Mouse (Mus musculus) testis, postnatal 14 days (tissue): ENCODE results near the gene Tas2r114.

Experiments used
- DNase-seq: peaks from one replicate; pipeline ENCODE4 v3.0.0; 2021; ENCODE audit warnings: low spot score

Gene Tas2r114

DNA sequence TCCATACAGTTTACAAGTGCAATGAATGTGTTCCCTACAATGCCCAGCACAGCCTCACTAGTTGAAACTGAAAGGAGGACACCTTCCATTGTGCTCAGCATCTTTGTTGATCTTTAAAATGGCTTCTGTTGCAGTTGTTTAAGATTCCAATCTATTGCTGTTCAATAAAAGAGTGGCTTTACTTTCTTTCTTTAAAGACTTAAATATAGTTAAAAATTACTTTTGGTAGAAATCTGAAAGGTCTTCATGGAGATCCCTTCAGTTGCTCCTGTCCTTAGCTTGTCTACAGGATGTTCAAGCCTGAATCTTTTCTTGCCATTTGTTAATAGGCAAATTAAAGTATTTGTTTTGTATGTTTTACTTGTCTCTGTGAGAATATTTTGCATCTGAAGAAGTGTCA is at the start of gene Tas2r114:
Gene Tas2r114, minus strand, starts transcription at position 101 of the 400 bp plus-strand sequence.
- no peak for DNase-seq

DNA sequence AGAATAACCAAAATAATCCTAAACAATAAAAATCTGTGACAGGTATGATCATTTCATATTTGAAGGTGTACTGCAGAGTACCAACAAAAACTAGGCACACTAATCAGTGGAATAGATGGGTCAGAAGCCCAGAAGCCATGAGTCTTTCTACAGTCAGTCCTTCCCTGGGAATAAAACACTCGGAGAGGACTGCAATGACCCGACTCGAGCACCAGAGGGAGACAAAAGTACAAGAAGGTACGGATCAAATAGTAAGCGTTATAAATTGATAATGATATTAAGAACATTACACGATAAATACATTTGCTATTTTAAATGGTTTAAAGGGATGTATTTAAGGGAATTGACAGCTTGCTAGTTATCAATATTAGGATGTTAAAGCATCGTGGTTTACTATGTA is 22.9 kb upstream of the Tas2r114 start:
- no peak for DNase-seq

DNA sequence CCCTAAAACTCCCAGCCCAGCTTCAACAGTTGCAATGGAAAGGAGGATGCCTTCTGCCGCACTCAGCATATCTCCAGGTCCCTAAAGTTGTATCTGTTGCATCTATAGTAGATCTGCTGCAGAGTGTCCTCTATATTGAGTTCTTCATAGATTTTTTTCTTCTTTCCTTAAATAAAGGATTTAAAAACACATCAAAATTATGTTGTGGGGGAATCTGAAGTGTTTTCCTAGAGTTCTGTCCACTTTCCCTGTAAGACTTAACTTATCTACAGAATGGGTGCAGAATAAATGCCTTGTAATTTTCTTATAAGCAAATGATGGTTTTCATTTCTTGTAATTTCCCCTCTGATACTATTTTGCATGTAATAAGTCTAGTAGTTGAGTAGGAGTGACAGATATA is 2.5 kb downstream of the Tas2r114 start, which contains the start of gene Tas2r105:
Gene Tas2r105, minus strand, starts transcription at position 101 of the 400 bp plus-strand sequence.
- no peak for DNase-seq

DNA sequence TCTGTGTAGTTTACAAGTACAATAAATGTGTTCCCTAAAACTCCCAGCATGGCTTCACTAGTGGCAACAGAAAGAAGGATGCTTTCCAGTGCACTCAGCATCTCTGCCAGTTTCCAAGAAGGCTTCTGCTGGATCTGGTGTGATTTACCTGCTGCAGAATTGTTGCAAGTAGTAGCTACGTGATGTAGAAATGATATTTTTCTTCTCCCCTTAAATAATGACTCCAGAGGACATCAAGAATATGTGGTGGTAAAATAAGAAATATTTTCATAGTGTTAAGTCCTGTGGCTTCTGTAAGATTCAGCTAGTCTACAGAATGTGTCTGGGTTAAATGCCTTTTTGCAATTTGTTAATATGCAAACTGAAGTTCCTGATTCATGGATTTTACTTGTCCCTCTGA is 4.2 kb downstream of the Tas2r114 start, which contains the start of gene Tas2r104:
Gene Tas2r104, minus strand, starts transcription at position 101 of the 400 bp plus-strand sequence.
- no peak for DNase-seq

DNA sequence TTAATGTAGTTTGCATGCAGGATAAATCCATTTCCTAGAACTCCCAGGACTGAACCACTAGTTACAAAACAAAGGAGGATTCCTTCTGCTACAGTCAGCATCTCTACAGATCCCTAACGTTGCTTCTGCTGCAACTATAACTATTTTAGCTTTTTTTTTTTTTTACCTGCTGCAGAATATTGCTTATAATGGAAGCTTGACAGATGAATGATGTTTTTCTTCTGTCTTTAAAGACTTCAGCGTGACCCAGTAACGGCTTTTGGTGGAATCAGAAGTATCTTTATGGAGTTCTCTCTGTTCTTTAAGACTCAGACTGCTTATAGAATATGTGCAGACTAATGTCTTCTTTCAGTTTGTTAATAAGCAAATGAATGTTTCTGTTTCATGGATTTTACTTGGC is 11.1 kb downstream of the Tas2r114 start, which contains the start of gene Tas2r106:
Gene Tas2r106, minus strand, starts transcription at position 101 of the 400 bp plus-strand sequence.
- no peak for DNase-seq

DNA sequence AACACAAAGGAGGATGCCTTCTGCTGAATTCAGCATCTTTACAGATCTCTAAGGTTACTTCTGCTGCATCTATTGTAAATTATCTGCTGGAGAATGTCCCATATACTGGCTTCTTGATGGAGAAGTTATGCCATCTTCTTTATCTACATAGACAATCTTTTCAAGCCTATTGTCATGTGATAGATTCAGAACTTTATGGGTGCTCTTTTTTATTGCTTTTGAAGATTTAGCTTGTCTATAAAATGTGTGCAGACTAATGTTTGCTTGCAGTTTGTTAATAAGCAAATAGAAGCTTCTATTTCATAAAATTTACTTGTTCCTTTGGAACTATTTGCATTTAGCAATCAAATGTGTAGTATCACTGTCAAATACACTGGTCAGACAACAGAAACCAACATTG is 29.8 kb downstream of the Tas2r114 start, which contains the start of gene Tas2r107:
Gene Tas2r107, minus strand, starts transcription at position 101 of the 400 bp plus-strand sequence.
- no peak for DNase-seq
